Mouse (Mus musculus): ENCODE results near the gene Ndufs3.

DNA sequence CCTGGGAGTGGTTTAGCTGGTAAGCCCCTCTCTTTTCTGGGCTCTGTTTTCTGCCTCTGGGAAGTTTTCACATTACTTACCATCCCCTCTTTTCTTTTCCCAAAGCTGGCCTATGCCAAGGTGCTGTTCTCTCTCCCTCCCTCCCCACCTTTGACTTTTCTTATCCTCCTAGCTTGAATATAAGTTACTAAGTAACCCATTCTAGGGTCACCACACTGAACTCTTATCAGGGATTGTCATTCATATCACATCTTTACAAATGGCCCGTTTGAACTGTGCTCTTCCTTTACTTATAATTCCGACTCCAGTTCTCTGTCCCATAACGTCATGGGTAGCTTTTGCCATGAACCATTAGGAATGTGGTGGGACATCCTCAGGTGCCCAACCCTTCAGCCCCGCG, 59.4 kb downstream of the Ndufs3 start:
- TF ChIP-seq GATA1 (IDR thresholded peaks at IDR 0.05; ENCODE audit: borderline replicate concordance, low read length) (no peak), FLI1 (IDR thresholded peaks at IDR 0.05; ENCODE audit: low read length) (no peak)

Measured in megakaryocyte, embryonic 14.5 days (primary cell).